Mouse (Mus musculus) neural tube, embryonic 14.5 days (tissue): ENCODE data around the gene Nsrp1. TPM values are rescaled to one million over a fixed set of nuclear protein-coding genes. Genes with fewer than 3 reads are reported as not detected.

Experiments used
- ATAC-seq: fragments of 200-750 bp; cut with Nextera tagmentation; 2 replicates; pipeline ENCODE4 v1.8.0; 2017; ENCODE audit warnings: low read depth, mild to moderate bottlenecking, moderate TSS enrichment, moderate library complexity
- H3K27ac ChIP-seq: fragments of 300-500 bp; sonication (generic); 2 replicates; pipeline ENCODE4 v1.5.1; 2014; ENCODE audit warnings: low read depth, mild to moderate bottlenecking, control low read depth, low read length, moderate library complexity, mixed read lengths
- H3K27me3 ChIP-seq: fragments of 300-500 bp; sonication (generic); 2 replicates; pipeline ENCODE4 v1.6.1; 2014; ENCODE audit warnings: low read length; ENCODE audit not compliant: control insufficient read depth, insufficient read depth
- H3K36me3 ChIP-seq: fragments of 300-500 bp; sonication (generic); 2 replicates; pipeline ENCODE4 v1.6.1; 2014; ENCODE audit warnings: low read length, mixed read lengths; ENCODE audit not compliant: control insufficient read depth, insufficient read depth
- H3K4me1 ChIP-seq: fragments of 300-500 bp; sonication (generic); 2 replicates; pipeline ENCODE4 v1.6.1; 2014; ENCODE audit warnings: low read length; ENCODE audit not compliant: control insufficient read depth, insufficient read depth
- H3K4me2 ChIP-seq: fragments of 300-500 bp; sonication (generic); 2 replicates; pipeline ENCODE4 v1.6.1; 2014; ENCODE audit warnings: mild to moderate bottlenecking, low read depth, low read length, control low read depth
- H3K4me3 ChIP-seq: fragments of 300-500 bp; sonication (generic); 2 replicates; pipeline ENCODE4 v1.5.1; 2014; ENCODE audit warnings: low read depth, low read length, control low read depth, mixed read lengths
- H3K9ac ChIP-seq: fragments of 300-500 bp; sonication (generic); replicated peaks from 2 replicates; pipeline ENCODE4 v1.6.1; 2014; ENCODE audit warnings: low read depth, mild to moderate bottlenecking, control low read depth, low read length, mixed read lengths
- H3K9me3 ChIP-seq: fragments of 300-500 bp; sonication (generic); 2 replicates; pipeline ENCODE4 v1.6.1; 2016; ENCODE audit warnings: low read length; ENCODE audit not compliant: control insufficient read depth
- whole genome bisulfite sequencing: fragments of 180-500 bp; shearing (Covaris S2); extraction: QIAGEN DNeasy Blood & Tissue Kit; methylation state at CpG from one replicate; pipeline ENCODE4 v1.1.7; 2014; 5-methylcytosine and 5-hydroxymethylcytosine counted together
- polyA plus RNA-seq: library from polyadenylated mRNA; unstranded; fragments of >200 nt; fragmentation: Nextera tagmentation; extraction: Ambion mirVana; gene quantifications from 2 replicates; pipeline ENCODE4 v1.2.1, GENCODE M21; 2014

Gene Nsrp1
- polyA plus RNA-seq, 1 experiment from 2014 or later, result 50.6 TPM

- 72% methylated on average over 9 of the region's 9 CpGs for WGBS
- Histone ChIP-seq H3K9me3 (no peaks in the 10 kb centered on the region), H3K4me2 (no peak overlapping the region), H3K36me3 (no peaks in the 10 kb centered on the region), H3K4me3 (no peak overlapping the region), H3K27me3 (no peaks in the 10 kb centered on the region), H3K9ac (no peak overlapping the region), H3K4me1 (no peaks in the 10 kb centered on the region), H3K27ac (no peak overlapping the region)
- no peak for ATAC-seq
Measured at GRCm38 (mm10) chr11:77021749-77022396, 56.4 kb downstream of the Nsrp1 start.

DNA sequence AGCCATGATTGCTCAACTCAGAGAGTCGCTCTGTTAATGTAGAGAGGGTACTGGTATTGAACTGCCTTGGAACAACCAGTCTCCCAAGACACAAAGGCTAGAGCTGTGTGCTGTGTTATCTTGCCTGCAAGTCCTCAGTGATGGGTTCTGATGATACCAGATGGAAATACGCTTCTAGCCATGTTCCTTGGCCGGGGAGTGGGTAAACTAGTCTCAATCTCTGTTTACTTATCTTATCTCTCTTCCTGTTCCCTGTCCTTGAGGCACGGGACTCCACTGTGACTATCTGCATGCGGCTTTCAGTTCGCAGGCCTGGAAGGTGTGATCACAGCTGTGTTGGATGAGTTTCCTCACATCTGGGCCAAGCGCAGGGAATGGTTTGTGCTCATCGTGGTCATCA lies 58.7 kb downstream of the Nsrp1 start:
- H3K4me2 ChIP-seq, result no peak overlapping the region
- ATAC-seq, result no peak
- 89% methylated on average over 8 of the region's 8 CpGs for WGBS
- no peak overlapping the region for H3K27ac ChIP-seq
- H3K9ac ChIP-seq, result no peak overlapping the region
- H3K4me3 ChIP-seq, result no peak overlapping the region
- no peaks in the 10 kb centered on the region for H3K36me3 ChIP-seq
- H3K4me1 ChIP-seq, result no peaks in the 10 kb centered on the region
- no peaks in the 10 kb centered on the region for H3K27me3 ChIP-seq
- no peaks in the 10 kb centered on the region for H3K9me3 ChIP-seq

- Histone ChIP-seq H3K27ac (no peak overlapping the region), H3K4me2 (no peak overlapping the region), H3K9me3 (no peaks in the 10 kb centered on the region), H3K9ac (no peak overlapping the region), H3K4me3 (no peak overlapping the region), H3K36me3 (no peaks in the 10 kb centered on the region), H3K27me3 (no peaks in the 10 kb centered on the region), H3K4me1 (no peaks in the 10 kb centered on the region)
- 50% methylated on average over 11 of the region's 11 CpGs for WGBS
- ATAC-seq, result no peak
Measured at GRCm38 (mm10) chr11:77018046-77018445, 60.2 kb downstream of the Nsrp1 start.

DNA sequence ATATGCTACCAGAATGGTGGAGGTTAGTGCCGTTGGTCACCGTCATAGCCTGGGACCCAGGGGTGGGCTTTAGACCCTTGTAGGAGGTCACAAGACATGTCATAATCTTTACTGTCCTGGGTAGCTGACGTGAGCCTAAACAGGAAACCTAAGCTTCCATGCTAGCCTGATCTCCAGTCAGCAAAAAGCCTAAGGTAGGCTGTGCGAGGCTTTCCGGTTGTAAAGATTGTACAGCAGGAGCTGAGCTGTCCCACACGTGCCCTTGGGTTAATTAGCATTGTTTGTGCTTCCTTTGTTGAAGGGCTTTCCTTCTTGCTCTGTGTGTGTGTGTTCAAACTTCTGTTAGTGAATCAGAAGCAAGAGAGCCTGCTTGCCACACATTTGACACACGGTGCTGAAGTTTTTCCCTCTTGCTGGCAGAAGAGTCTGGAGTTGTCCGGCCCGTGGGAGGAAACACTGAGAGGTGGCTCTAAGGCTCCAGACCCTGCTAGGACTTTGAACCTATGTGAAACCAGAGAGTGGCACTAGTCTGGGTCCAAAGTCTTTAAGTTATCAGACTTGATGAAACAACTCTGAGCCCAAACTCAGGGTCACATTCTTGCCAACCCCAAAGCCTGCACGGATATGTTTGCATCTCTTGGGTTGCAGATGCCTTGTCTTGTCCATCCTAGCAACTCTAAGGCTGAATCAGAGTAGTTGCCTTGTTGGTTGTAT lies 67.3 kb downstream of the Nsrp1 start:
- no peak overlapping the region for H3K9ac ChIP-seq
- H3K27ac ChIP-seq, result no peak overlapping the region
- H3K4me1 ChIP-seq, result no peaks in the 10 kb centered on the region
- no peak for ATAC-seq
- H3K36me3 ChIP-seq, result no peaks in the 10 kb centered on the region
- no peaks in the 10 kb centered on the region for H3K27me3 ChIP-seq
- 75% methylated on average over 10 of the region's 10 CpGs for WGBS
- H3K4me3 ChIP-seq, result no peak overlapping the region
- H3K9me3 ChIP-seq, result no peaks in the 10 kb centered on the region
- H3K4me2 ChIP-seq, result no peak overlapping the region

DNA sequence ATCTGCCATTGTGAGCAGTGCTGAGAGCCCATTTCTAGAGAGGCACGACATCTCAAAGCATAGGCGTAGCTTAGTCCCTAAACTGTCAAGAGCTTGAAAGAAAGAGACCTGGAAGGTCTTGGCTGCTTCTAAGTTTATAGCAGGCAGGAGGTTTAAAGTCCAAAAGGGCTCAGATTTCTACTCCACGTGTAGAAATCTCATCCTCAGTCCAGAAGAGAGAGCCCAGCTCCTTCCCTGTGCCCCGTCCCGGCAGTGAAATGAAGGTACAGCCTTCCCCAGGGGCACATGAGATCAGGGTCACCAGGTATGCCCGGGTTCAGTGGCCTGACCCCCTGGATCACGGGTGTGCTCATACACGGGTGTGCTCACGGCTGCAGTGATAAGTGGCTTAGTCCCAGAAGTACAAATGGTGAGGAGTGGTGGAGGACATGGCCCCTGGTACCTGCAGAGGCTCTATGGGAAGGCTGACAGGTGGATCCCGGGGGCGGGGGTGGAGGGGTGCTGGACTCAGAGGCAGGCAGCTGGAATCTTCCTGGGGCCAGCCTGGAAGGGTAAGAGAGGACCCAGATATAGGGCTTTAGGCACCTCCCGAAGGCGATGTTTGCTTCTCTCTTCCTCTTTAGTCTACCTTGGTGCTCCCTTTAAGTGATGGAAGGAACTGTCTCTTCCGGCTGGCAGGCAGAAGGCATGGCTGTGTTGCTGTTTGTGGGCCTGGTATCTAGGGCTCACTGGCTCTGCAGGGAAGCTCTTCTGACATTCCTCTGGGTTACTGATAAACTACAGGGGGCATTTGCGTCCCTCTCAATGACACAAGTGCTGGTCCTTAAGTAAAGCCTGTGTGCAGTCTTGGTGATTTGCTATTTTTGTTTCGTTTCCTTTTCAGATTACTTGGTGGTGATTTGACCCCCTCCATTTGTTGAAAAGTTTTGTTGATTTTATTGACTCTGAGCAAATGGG lies 68.9 kb downstream of the Nsrp1 start:
- no peak overlapping the region for H3K9ac ChIP-seq
- WGBS, result 82% methylated on average over 15 of the region's 16 CpGs
- H3K36me3 ChIP-seq, result no peaks in the 10 kb centered on the region
- H3K9me3 ChIP-seq, result no peaks in the 10 kb centered on the region
- no peak for ATAC-seq
- H3K27me3 ChIP-seq, result no peaks in the 10 kb centered on the region
- H3K4me3 ChIP-seq, result no peak overlapping the region
- no peak overlapping the region for H3K4me2 ChIP-seq
- no peak overlapping the region for H3K27ac ChIP-seq
- H3K4me1 ChIP-seq, result no peaks in the 10 kb centered on the region

DNA sequence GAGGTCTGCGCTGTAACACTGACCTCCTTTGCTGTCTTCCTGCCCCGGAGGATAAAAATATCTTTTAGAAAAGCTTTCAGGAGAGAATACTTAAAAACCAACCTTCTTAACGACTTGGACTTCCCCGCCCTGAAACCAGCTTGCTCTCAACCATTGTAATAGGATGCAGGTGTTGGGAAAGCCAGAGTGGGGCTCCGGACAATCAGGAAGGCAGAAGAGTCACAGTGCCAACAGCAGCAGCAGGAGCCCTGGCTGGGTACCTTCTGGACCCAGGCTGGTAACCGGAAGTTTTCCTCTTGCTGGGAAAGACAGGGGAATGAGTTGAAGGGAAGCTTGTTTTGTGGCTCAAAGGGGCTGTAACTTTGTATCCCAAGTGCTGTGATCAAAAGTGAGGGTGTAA lies 71.6 kb downstream of the Nsrp1 start:
- H3K9ac ChIP-seq, result no peak overlapping the region
- H3K27ac ChIP-seq, result no peak overlapping the region
- no peaks in the 10 kb centered on the region for H3K36me3 ChIP-seq
- H3K4me3 ChIP-seq, result no peak overlapping the region
- H3K9me3 ChIP-seq, result no peaks in the 10 kb centered on the region
- H3K4me1 ChIP-seq, result no peaks in the 10 kb centered on the region
- no peaks in the 10 kb centered on the region for H3K27me3 ChIP-seq
- 59% methylated on average over 6 of the region's 6 CpGs for WGBS
- H3K4me2 ChIP-seq, result no peak overlapping the region
- no peak for ATAC-seq

GRCm38 (mm10) chr11:77005881-77006280 lies 72.4 kb downstream of the Nsrp1 start:
- H3K27me3 ChIP-seq, result no peaks in the 10 kb centered on the region; the same call in 1 of the 2 replicates
- H3K9ac ChIP-seq, result no peak overlapping the region
- no peaks in the 10 kb centered on the region for H3K4me1 ChIP-seq
- whole genome bisulfite sequencing, result 62% methylated on average over 4 of the region's 4 CpGs
- no peaks in the 10 kb centered on the region for H3K9me3 ChIP-seq
- no peak overlapping the region for H3K27ac ChIP-seq
- H3K36me3 ChIP-seq, result no peaks in the 10 kb centered on the region
- no peak overlapping the region for H3K4me2 ChIP-seq
- no peak overlapping the region for H3K4me3 ChIP-seq
- no peak for ATAC-seq

DNA sequence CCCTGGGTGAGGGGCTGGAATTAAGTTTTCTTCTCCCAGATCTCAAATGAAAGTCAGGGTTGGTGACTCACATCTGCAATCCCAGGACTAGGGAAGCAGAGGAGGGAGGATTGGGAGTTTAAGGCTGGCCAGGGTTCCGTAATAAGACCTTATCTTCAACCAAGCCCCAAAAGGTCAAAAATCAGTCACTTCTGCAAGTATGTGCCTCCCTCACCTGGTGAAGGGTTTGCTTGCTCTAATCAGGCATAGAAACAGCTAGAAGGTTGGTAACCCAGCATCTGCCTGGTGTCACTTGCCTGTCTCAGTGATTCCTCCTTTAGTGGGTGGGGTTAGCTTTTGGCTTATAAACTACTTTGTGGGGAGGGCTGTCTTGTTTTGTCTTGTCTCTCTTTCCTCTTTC lies 75.9 kb downstream of the Nsrp1 start:
- no peak overlapping the region for H3K4me2 ChIP-seq
- no peak overlapping the region for H3K9ac ChIP-seq
- peaks cover 9% of the 10 kb centered on the region for H3K4me1 ChIP-seq
- peaks cover 23% of the 10 kb centered on the region for H3K27me3 ChIP-seq
- 94% methylated on average over 1 of the region's 1 CpGs for WGBS
- H3K36me3 ChIP-seq, result no peaks in the 10 kb centered on the region
- no peak overlapping the region for H3K27ac ChIP-seq
- no peak overlapping the region for H3K4me3 ChIP-seq
- no peaks in the 10 kb centered on the region for H3K9me3 ChIP-seq
- ATAC-seq, result no peak

DNA sequence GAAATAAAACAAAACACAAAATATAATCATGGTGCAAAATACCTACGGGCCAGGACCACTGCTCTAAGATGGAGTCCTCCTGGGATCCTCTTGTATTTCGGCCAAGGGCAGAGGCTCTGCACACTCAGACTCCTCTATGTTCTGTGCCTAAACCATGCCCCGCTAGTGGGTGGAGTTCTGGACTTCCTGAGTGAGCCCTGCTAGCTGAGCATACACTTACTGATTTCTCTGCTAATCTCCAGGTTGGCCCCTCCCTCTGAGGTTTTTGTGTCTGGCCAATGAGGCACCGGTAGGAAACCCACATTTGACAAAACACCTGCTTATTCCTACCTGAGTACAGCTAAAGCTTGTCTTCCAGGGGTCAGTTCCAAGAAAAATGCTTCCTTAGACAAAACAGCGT lies 77.5 kb downstream of the Nsrp1 start:
- WGBS, result 66% methylated on average over 5 of the region's 5 CpGs
- H3K27me3 ChIP-seq, result peaks cover 30% of the 10 kb centered on the region

More for the DNA sequence above, 77.5 kb downstream of the Nsrp1 start:
- ATAC-seq, result no peak
- Histone ChIP-seq H3K4me2 (no peak overlapping the region), H3K9me3 (no peaks in the 10 kb centered on the region), H3K36me3 (no peaks in the 10 kb centered on the region), H3K27ac (no peak overlapping the region), H3K9ac (no peak overlapping the region), H3K4me3 (no peak overlapping the region), H3K4me1 (peaks cover 9% of the 10 kb centered on the region)
